Mouse (Mus musculus): Measurements from ENCODE around the gene Stam2. TPM values are rescaled to one million over a fixed set of nuclear protein-coding genes. Genes with fewer than 3 reads are reported as not detected.

Gene Stam2
- polyA plus RNA-seq (2021): 39.4 TPM

DNA sequence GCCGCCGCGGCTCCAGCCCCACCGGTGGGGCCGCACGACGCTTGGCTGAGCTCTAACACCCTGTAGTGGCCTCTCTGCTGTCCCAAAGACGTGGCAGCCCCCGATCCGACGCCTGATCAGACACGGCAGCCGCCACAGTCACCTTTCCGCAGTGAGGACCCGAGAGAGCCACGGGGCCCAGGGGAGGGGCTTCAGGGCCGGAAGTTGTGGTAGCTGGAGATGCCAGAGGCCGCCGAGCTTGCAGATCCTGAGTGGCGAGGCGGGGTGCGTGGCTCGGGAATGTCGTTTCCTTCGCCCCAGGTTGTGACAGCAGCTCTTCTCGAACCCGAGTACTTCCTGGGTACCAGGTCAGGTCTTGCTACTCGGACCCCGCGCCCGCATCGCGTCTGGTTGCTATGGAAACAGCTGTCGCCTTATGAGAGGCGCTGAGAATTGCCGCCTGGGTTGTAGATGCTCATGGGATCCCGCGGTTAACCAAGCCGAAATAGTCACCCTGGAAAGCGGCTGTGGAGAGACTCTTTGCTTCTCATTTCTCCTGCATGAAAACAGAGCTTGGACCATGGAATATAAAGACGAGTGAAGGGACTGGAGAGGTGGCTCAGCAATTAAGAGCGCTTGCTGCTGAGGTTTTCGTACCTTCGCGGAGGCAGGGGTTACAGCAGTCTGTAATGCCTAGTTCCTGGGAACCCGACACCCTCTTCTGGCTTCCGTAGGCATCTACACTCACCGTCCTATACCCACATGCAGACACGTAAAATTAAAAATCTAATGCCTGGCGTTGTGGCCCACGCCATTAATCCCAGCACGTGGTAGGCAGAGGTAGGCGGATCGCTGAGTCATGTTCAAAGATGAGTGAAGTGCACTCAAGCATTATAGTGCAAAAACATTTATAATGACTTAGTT, at the start of gene Stam2:
Gene Stam2 (minus strand): TSS at position 26 of the 903 bp plus-strand sequence.
- ChIA-PET CTCF (interaction anchor here (0.7 kb wide), 1 partner anchor 380 kb away, joined by 3 read pairs; no protein-coding TSS in a partner anchor), POLR2A (interaction anchor here (0.5 kb wide), 1 partner anchor 92 kb away, joined by 3 read pairs; no protein-coding TSS in a partner anchor)
- in situ Hi-C loops (cut with MboI; ENCODE audit: low pct_unique_long_range_greater_than_20kb): loop anchor here (5.0 kb wide), 1 partner anchor 115 kb away; no protein-coding TSS in a partner anchor
- no peaks in the 10 kb centered on the region for H3K27me3 ChIP-seq
- TF ChIP-seq CTCF (IDR thresholded peaks at IDR 0.05): peak; percentile 60
- ATAC-seq (peak; percentile 92), DNase-seq (ENCODE audit: low read depth, low spot score) (peak; percentile 46)

DNA sequence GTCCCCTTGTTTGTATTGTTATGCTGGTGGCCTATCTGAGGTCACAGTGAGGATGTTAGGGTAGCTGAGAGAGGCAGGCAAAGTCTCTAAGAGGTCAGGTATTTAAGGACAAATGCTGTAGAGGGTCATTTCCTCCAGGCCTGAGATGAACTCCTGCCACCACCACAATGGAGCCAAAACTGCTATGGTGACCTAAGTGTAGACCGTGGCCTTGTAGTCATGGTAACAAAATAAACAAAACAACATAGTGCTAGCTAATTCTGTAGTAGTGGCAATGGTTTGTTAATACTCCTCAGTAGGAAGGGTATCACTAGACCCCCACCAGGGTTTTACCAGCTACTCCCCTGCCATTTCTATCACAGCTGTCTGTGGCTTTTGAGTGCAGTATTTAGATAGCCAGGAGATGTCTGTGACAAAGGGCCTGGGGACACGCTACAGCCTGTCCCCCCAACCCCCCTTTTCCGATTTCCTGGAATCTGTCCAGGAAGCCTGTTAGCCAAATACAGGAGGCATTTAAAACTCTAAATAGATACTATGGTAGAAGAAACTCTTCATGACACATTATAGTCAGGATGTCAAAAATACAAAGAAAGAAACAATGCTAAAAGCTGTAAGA, 43.1 kb upstream of the Stam2 start:
- no peak for ATAC-seq
- peaks cover 9% of the 10 kb centered on the region for H3K27me3 ChIP-seq
- no peak for TF ChIP-seq CTCF (IDR thresholded peaks at IDR 0.05)
- no peak for DNase-seq (ENCODE audit: low read depth, low spot score)
- ChIA-PET POLR2A (no interaction called here), CTCF (no interaction called here)
- in situ Hi-C loops (cut with MboI; ENCODE audit: low pct_unique_long_range_greater_than_20kb): no loop called here

DNA sequence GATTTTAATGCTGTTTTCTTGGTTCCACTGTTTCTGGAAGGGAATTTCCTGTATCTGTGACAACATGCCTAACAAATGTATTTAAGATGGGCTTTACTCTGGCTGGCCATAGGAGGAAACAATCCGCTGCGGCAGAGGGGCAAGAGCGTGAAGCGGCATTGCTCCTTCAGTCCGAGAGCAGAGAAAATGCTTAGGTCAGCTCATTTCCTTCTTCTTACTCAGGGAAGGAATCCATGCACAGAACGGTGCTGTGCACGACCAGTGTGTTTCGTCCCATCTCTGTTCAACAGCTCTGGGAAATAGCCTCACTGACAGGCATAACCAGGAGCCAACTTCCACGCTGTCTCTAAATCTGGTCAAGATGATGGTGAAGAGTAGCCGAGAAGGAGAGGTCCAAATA, 37.9 kb upstream of the Stam2 start:
- ChIA-PET CTCF (no interaction called here), POLR2A (no interaction called here)
- H3K27me3 ChIP-seq: peaks cover 9% of the 10 kb centered on the region
- in situ Hi-C loops (cut with MboI; ENCODE audit: low pct_unique_long_range_greater_than_20kb): no loop called here
- no peak for TF ChIP-seq CTCF (IDR thresholded peaks at IDR 0.05)
- DNase-seq (ENCODE audit: low read depth, low spot score): no peak
- no peak for ATAC-seq

DNA sequence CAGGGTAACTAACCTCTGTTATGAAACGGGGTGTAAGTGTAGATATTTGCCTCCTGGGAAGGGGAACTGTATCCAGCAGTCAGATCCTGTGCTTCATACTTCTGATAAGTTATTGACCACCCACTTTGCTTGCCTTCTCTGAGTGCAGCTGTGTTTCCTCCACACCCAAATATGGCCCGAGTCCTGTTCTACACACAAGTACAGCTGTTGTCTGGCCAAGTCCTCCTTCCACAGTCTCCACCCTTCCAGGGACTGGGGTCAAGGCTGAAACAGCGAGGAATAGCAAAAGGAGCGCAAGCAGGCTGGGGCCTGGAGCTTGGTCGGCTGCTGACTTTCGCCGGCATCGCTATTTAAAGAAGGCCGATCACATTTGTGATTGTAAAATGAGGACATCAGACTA, 37.3 kb upstream of the Stam2 start:
- TF ChIP-seq CTCF (IDR thresholded peaks at IDR 0.05): no peak
- DNase-seq (ENCODE audit: low read depth, low spot score) (no peak), ATAC-seq (no peak)
- H3K27me3 ChIP-seq: peaks cover 15% of the 10 kb centered on the region
- ChIA-PET CTCF (no interaction called here), POLR2A (interaction anchor here (0.6 kb wide), 1 partner anchor 134 kb away, joined by 3 read pairs; no protein-coding TSS in a partner anchor)
- in situ Hi-C loops (cut with MboI; ENCODE audit: low pct_unique_long_range_greater_than_20kb): no loop called here

DNA sequence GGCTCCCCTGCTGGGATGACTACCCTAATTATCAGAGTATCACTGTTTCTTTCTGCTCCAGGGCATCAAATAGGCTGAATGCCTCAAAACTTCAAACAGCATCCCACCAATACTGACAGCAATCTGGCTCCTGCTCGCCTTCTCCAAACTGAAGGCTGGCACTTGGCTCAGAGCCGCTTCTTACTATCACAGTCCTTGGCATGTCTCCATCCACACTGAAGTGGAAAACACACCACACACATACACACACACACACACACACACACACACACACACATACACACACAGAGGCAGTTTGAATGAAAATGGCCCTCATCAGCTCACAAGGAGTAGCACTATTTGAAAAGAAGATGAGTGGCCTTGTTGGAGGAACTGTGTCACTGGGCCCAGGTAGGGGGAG, 35.8 kb upstream of the Stam2 start:
- peaks cover 19% of the 10 kb centered on the region for H3K27me3 ChIP-seq
- CTCF ChIA-PET: no interaction called here
- in situ Hi-C loops (cut with MboI; ENCODE audit: low pct_unique_long_range_greater_than_20kb): no loop called here
- DNase-seq (ENCODE audit: low read depth, low spot score) (no peak), ATAC-seq (no peak)
- TF ChIP-seq CTCF (IDR thresholded peaks at IDR 0.05): no peak
- POLR2A ChIA-PET: no interaction called here

DNA sequence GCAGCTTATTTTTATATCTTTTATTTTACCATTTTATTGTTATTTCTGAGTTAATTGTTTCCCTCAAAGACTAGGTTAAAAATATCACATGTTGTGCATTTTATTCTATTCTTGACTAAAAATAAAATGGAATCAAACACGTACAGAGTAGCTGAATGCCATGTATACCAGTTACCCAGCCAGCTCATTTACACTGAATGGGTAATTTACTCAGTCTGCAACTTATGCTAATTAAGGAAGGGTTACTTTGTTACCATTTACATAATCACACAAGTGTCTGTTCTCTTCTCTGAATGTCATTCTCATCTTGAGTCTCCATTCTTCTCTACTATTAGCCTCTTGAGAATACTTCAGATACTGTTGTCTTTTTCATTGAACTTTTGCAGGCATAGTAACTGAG, 32.3 kb upstream of the Stam2 start:
- POLR2A ChIA-PET: interaction anchor here (0.6 kb wide), 1 partner anchor 9 kb away, joined by 3 read pairs; no protein-coding TSS in a partner anchor
- DNase-seq (ENCODE audit: low read depth, low spot score) (no peak), ATAC-seq (no peak)
- in situ Hi-C loops (cut with MboI; ENCODE audit: low pct_unique_long_range_greater_than_20kb): no loop called here
- CTCF ChIA-PET: interaction anchor here (1.4 kb wide), 1 partner anchor 15 kb away, joined by 4 read pairs; no protein-coding TSS in a partner anchor
- H3K27me3 ChIP-seq: peaks cover 19% of the 10 kb centered on the region
- no peak for TF ChIP-seq CTCF (IDR thresholded peaks at IDR 0.05)

DNA sequence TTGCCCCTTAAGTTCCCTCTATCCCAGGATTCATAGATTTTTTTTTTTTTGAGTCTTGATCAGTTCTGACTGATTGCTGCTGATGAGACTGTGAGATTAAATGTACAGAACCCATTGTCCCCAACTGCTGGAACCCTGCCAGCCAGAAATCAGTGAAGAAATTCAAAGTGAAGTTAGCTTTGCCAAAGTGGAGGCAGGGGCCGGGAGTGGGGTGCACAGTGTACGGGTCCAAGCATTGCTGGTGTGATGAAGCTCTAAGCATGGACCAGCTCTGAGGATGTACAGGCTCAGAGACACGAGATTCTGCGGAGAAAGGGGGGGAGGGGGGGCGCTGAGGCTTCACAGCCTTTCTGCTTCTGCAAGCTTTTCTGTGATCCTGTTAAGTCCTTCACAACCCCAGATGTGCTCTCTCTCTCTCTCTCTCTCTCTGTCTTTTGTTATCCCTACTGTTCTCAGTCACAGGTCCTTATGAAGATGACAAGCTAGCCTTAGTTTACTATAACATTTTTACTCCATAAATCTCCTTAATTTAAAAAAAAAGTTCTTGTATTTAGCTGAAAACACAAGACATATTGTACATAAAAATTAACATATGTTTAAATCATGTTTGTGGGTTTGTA, 30.8 kb upstream of the Stam2 start:
- TF ChIP-seq CTCF (IDR thresholded peaks at IDR 0.05): no peak
- no peak for DNase-seq (ENCODE audit: low read depth, low spot score)

DNA sequence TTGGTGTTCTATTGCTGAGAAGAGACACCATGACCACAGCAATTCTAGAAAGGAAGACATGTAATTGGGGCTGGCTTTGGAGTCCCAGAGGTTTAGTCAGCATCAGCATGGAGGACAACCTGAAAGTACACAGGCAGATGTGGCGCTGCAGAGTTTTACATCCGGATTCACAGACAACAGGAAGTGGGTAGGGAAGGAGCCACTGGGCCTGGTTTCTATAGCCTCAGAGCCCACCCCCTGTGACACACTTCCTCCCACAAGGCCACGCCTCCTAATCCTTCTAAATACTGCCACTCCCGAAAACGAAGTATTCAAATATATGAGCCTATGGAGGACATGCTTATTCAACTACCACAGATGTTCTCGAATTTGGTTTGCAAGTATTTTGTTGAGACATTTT, 23.0 kb upstream of the Stam2 start:
- no peak for TF ChIP-seq CTCF (IDR thresholded peaks at IDR 0.05)
- POLR2A ChIA-PET: no interaction called here
- no peaks in the 10 kb centered on the region for H3K27me3 ChIP-seq
- ATAC-seq: no peak
- CTCF ChIA-PET: interaction anchor here (0.7 to 3.0 kb wide), 2 partner anchors 8 to 9 kb away, joined by 3 to 10 read pairs; no protein-coding TSS in a partner anchor
- in situ Hi-C loops (cut with MboI; ENCODE audit: low pct_unique_long_range_greater_than_20kb): loop anchor here (5.0 to 10.0 kb wide), 4 partner anchors 87 to 1350 kb away; no protein-coding TSS in a partner anchor
- no peak for DNase-seq (ENCODE audit: low read depth, low spot score)

More for the DNA sequence above, 30.8 kb upstream of the Stam2 start:
- POLR2A ChIA-PET: no interaction called here
- CTCF ChIA-PET: interaction anchor here (0.8 to 1.1 kb wide), 2 partner anchors 10 to 258 kb away, joined by 3 read pairs; no protein-coding TSS in a partner anchor
- no peak for ATAC-seq
- in situ Hi-C loops (cut with MboI; ENCODE audit: low pct_unique_long_range_greater_than_20kb): no loop called here
- peaks cover 19% of the 10 kb centered on the region for H3K27me3 ChIP-seq

DNA sequence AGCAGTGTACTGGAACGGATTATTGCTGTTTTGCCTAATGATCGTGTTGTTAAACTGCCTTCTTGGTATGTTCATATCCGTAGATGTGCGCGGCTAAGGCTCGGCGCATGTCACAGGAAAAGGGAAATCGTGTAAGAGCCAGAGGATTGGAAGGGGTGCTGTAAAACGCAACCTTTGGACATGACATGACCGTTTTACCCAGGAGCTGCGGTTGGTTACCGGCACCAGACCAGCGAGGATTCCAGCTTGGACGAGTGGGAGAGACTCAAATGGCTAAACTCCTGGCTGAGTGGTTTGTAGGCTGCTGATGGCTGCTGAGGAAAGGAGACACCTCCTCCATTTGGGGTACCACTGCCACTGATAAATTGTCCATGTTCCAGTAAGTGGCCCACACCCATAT, 21.8 kb upstream of the Stam2 start:
- no peak for DNase-seq (ENCODE audit: low read depth, low spot score)
- no peak for ATAC-seq
- POLR2A ChIA-PET: no interaction called here
- no peak for TF ChIP-seq CTCF (IDR thresholded peaks at IDR 0.05)
- no peaks in the 10 kb centered on the region for H3K27me3 ChIP-seq
- CTCF ChIA-PET: interaction anchor here (1.9 kb wide), 1 partner anchor 355 kb away, joined by 6 read pairs; no protein-coding TSS in a partner anchor
- in situ Hi-C loops (cut with MboI; ENCODE audit: low pct_unique_long_range_greater_than_20kb): loop anchor here (5.0 to 10.0 kb wide), 2 partner anchors 443 to 1351 kb away; no protein-coding TSS in a partner anchor

DNA sequence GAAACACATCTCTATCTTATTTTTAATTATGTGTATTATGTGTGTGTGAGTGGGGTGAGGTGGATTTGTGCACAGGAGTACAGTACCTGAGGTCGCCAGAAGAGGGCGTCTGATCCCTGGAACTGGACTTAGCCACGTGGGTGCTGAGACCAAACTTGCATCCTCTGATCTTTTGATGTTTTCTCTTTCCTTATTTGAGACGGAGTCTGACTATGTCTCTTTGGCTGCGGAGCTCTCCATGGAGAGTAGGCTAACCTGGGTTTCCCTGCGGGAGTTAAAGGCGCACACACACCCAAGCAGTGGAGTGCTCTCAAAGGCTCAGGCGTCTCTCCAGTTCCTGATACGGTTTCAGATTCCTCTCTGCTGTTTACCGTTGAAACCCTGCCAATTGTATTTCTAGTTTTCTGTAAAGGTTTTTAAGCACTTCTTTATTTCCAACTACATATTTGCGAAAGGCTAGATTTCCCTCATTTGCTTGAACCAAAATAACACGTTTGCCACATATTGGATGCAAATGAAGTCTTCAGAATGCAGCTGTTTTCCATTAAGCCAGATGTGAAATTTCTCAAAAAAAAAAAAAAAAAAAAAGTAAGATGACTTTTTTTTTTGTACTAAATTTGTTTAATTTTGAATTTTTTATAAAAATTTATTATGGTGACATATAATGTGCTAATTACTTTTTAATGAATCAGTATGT, 21.1 kb upstream of the Stam2 start:
- POLR2A ChIA-PET: no interaction called here
- no peak for ATAC-seq
- peak; percentile 86 for TF ChIP-seq CTCF (IDR thresholded peaks at IDR 0.05)
- H3K27me3 ChIP-seq: no peaks in the 10 kb centered on the region
- in situ Hi-C loops (cut with MboI; ENCODE audit: low pct_unique_long_range_greater_than_20kb): loop anchor here (5.0 to 10.0 kb wide), 2 partner anchors 444 to 1352 kb away; no protein-coding TSS in a partner anchor
- CTCF ChIA-PET: interaction anchor here (0.7 to 1.9 kb wide), 4 partner anchors 320 to 356 kb away, joined by 3 to 6 read pairs (median 3); no protein-coding TSS in a partner anchor
- no peak for DNase-seq (ENCODE audit: low read depth, low spot score)
